Mouse (Mus musculus): ENCODE measurements around the gene Carhsp1.

Gene Carhsp1

DNA sequence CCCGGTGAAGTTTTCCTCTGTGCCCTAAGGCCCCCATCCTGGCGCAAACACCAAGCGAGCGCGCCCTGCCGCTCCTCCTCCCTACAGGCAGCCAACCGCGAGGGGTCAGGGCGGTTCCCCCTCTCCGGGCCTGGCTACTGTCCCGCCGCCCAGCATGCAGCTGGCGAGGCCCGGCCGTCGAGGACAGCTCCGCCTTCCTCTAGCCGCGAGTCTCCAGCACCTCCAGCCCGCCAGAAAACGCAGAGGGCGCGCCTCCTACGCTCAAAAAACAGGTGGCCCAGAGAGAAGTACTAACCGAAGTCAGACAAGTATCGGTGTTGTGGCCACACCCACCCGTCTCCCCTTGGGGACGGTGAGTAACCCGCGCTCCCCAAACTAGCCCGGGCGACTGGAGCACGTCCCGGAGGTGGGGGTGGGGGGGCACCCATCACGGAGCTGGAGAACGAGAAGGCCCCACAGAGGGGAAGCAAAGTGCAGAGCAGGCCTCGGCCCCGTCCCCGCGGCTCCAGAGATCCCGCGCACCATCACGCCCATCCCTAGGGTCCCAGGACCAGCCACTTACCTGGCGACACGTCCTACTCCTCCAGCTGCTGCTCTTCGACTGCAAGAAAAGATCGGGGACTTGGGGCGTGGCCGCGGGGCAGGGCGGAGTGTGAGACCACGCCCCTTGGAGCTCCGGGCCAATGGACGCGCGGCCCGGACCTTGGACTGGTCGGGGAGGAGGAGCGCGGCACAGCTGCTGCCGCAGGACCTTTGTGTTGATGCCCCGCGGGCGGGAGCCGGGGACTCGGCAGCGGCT is at the start of gene Carhsp1:
TSS of gene Carhsp1 (minus strand) at position 605 of the 799 bp plus-strand sequence.
- DNase-seq, result peak; percentile 97 to 98

DNA sequence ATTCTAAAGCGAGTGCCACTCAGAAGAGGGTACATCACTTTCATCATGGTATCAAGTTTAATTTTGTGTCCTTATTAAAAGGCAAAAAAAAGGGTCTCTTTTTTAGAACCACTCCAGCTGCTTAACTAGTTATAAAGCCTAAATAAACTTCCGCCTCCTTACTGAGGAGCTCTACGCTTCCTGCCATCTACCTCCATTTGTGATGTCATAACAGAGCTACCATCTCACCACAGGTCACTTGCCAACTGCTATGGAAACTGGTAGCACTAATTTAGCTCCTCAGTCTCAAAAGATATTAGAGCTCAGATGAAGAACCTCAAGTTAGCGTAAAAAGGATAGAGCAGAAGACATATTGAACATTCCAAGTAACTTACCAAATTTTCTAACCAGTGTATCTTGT is 48.5 kb upstream of the Carhsp1 start:
- DNase-seq, result no peak

DNA sequence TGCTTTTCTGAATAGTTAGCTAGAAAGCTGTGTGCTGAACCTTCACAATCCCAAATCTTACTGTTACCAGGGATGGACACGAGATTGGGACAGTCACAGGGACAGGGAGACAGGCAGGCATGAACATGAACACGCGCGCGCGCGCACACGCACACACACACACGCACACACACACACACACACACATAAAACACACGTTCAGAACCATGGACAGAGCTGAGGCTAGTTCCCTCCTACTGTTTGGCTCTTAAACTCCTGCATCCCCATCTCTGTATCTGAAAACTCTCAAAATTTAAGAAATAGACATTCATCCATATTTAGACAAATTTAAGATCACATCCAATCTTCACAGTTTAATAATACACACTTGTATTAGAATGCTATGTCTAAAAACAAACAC is 45.8 kb upstream of the Carhsp1 start:
- peak in 1 of 2 experiments; percentile 45 for DNase-seq

DNA sequence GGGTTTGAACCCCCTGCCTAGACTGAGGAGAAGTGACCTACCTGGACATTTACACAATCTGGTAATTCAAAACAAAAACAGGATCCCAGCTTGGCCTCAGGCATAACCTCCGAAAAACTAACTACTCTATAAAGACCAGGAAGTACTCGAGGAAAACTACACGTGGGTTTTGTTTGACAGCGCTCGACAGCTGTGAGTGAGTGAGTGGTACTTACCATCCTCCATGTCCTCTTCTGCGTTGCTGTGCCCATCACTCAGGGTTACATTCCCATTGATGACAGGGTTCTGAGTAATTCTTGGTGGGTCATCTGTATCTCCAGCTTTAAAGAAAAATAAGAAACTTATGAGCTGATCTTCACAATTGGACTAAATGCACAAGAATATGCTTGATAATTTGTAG is 44.3 kb upstream of the Carhsp1 start:
- DNase-seq, result no peak

DNA sequence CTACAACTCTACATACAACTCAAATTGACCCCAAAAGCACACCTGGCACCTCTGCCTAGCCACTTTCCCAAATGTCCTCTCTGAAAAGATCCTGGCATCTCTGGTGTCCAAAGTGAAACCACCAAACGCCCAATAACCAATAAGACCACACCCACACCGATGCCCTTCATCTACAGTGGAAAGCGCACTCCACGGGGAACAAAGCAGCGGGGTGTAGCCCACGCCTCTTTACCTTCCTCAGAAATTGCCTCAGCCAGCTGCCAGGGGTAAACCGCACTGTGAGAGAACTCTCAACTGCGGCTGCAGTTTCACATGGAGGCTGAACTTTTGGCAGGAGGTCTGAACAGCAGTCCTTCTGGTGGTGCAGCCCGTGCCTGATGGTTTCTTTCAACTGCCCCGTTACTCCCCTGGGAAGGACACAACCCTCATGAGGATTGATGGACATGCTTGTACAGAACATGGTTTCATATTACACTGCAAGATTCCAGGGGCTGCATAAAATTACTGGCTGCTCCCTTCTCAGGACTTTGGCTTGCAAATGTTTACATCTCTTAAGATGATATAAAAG is 43.6 kb upstream of the Carhsp1 start:
- DNase-seq, result no peak

DNA sequence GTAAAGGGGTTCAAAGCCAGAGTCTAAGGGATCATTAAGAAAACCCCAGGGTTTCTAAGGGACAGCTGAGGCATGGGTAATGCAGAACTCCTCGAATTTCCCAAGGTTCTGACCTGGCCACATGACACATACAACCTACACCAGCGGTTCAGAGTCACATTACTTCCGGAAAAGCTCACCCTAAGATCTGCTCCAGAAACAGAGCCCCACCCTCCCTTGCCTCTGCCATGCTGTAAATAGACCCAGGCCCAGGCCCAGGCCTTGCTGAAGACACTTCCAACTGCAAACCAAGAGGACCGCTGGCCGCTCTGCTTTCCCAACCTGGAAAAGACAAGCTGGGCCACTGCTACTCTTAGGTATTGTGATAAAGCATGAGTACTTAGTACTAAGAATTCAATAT is 42.9 kb upstream of the Carhsp1 start:
- DNase-seq, result no peak

DNA sequence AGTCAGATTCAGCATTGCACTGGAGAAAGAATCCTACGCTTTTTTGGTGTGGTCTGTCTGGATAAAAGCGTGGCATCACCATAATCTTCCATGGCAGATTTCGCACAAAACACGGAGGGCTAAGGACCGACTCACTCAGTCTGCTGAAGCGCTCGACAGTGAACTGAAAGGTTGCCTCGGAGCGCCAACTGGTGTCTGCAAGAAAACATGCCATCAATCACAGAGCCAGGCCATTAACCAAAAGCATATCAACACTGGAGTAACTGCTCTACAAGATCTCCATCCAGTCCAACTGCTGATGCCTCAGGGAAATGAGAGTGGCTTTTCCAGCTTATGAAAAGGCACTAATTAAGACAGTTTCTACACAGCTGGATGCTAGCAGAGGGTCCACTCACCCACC is 40.0 kb upstream of the Carhsp1 start:
- no peak for DNase-seq

DNA sequence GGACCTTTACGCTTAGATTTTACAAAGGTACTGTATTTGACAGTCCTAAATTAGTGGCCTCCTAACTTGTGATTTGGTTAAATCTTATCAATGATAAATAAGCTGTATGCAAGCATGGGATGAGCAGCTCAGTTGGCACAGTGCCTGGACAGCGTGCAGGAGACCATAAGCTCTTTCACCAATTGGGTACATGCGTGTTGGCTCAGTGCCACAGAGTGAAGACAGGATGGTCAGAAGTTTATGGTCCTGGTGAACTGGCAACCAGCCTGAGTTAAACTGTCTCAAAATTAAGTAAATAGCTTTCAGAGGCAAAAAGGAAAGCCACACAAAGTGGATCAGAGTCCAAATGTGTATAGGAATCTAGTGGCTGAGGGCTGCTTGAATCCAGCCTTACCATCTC is 28.6 kb upstream of the Carhsp1 start:
- peak; percentile 84 to 86 for DNase-seq

DNA sequence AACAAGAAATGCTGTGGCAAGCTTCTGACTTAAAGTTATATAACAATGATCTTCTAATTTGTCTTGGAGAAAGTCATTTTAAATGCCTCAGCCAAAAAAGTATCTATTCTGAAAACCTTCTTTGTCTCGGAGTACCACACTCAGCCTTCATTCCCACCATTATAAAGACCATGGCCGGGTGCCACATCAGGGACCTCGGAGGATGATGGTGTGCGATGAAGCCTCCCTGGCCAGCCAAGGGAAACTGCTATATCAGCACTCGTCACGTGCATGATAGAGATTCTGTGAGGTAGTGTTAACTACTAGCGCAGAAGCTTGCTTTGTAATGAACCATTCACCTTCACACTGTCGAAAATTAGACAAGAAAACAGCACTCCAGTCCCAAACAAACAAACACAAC is 27.6 kb upstream of the Carhsp1 start:
- DNase-seq, result no peak

DNA sequence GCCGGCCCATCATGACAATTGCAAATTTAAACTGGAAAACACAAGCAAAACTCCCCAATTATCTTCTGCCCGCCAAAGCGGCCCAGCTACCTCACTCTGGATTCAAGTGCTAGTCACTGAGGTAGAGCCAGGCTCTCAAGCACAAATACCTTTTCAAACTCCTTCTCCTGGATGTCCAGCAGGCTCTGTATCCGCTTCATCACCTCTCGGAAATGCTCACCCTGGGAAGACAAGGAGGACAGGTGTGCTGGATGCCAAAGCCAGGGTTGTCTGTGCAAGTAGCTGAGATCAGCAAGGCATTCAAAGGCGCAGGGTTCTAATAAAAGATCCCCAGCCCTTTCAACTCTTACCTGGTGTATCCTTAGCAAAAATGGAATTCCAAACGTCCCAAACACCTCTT is 19.3 kb upstream of the Carhsp1 start:
- DNase-seq, result no peak

DNA sequence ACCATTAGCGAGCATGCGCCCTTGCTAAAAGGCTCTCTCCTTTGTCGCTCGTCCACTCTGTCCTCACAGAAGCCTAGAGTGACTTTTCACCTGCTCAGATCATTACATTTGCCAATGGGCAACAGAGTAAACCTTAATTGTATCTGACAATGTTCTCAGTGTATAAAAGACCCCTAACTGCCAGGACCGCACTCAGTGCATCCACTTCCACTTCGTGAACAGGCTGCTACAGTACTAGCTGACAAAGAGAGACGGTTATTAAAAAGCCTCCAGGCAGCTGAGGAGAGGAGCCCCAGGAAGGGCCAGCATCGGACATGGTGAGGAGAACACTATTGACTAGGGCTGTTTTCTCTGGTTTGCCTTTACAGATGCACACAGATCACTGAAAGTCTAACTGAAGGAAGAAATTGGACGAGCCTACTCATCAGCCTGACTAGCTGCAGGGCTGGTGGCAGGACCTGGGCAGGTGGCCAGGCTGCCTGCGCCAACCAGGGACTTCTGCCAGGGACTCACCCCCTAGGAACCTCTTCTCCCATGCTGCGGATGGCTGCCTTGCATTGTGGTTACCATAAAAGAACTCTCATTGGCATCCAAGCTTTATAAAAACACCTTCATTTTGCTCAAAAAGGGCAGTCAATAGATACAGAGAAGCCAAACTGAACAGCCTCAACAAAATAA is 18.2 kb upstream of the Carhsp1 start:
- peak; percentile 65 to 79 for DNase-seq

DNA sequence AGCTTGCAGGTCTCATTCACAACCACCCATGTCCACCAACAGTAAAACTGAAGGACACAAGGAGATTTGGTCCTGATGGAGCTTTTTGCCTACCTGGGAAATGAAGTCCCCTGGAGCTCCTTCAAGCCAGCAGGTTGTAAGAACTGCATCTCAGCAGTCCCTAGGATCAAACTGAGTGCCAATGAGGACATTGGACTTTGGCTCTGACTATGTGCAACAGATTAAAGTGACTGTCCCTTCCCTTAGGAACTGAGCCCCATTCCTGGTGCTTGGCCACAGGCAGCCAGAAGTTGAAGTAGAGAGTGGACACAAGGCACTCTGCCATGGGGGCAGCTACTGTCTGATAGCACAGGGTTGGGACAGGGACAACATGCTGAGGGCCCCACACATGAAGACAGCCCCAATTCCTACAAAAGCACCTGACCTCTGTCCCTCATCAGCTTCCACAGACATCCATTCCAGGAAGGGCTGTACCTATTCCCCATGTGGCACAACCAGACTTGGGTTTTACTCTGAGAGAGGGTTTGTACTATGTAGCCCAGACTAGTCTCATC is 15.7 kb upstream of the Carhsp1 start:
- no peak for DNase-seq

DNA sequence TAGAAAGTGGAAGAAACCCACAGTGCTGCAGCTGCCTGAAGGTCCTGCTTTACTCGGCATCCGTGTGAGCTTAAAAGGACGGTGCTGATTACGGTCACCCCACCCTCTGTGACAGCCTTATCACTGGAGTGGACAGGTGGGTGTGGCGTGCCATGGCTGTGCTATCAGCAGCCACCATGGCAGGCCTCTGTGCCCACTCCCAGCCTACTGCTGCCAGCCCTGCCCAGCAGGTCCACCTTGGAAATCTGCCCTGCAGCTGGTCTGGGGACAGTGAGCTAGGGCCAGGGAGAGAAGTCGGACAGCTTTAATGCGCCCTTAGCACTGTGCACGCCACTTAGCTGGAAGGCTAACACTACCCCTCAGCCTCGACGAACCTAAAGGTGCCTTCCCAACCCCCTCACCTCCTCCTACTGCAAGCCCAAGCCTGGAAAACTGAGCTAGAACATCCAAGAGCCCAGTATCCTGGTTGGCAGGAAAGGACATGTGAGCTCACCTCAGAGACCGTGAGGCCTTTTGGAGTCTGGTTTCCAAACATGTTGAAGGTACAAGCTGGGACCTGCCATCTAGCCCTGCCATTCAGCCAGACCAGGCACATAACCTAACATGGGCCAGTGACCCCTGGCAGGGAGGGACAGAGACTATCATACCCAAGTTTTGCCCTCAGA is 15.0 kb upstream of the Carhsp1 start:
- no peak for DNase-seq

DNA sequence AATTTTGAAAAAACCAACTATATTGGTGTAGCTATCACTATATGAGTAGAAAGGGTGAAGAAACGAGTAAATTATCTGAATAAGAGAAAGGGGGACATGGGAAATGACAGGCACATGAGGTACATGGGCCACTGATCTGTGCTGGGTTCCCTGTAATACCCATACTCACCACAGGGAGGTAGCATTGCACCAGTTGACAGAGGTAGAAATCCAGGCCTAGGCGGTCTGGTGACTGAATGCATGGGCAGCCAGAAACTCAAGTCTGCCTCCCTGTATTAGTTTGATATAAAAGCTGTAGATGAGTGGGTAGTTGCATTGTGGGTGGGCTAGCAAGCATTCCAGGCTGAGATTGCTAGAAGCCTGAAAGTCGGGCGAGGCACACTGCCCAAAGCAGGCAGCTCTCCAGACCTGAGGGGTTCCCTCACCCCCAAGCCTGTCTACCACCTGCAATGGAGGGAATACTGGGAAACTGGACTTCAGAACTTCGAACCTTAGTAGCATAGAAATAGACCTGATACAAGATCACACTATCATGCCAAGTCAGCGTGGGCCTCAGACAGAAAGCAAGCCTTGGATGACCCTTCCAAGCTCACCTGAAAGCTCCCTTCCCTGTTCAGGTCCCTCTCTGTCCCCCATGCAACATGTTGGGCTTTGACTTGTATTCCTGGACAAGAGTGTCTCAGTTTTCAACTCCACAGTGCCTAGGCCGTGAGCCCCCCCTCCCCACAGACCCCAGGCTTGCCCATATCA is 14.3 kb upstream of the Carhsp1 start:
- peak; percentile 72 to 85 for DNase-seq

DNA sequence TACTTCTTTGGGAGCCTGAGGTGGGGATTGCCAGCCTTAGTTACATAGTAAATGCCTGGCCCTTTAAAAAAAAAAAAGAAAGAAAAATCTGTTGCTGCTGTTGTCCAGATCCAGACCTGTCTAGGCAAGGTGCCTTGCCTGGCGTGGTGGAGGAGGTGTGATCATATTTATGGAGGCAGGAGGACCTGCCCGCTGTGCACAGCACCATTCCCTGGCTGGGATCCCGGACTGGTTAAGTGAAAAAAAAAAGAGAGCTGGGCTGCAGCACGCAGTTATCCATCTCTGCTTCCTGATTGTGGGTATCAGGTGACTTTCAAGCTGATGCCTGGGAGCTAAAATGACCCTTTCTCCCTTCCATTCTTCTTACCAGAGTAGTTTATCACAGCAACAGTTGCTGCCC is 13.1 kb upstream of the Carhsp1 start:
- peak in 1 of 2 experiments; percentile 43 for DNase-seq

DNA sequence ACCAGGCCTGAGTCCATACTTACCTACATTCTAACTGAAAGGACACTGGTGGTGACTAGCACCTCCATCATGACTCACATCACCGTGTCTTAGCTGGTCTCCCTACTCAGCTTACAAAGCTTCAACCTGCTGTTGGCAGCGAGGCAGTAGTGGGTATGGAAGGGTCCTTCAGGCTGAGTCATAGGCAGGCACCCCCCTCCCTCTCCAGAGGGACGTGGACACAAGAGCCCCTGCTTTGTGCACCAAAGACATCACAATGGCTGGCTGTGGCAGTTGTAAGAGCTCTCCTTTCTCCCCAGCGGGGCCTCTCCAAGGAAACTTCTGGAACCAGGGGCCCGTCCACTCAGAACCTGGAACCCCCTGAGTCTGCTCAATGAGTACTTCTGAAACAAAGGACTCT is 8.5 kb upstream of the Carhsp1 start, which contains the start of gene Gm5767:
TSS of gene Gm5767 (plus strand) at position 301 of the 400 bp plus-strand sequence.
- no peak for DNase-seq

DNA sequence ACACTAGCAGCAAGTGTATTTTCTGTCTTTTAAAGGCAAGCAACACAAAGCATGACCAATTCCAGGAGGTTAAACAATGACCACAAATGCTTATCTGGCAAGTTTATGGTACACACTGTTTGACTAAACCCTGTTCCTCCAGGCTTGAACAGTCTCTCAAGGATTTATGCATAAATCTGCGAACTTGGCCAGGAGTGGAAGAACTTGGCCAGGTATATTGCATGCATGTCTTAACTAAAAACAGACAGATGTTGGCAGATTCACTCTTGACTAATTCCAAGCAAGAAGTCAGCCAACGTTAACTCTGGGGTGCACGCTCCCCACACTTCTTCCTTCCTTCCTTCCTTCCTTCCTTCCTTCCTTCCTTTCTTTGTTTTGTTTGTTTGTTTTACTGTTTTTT is 7.8 kb upstream of the Carhsp1 start:
- DNase-seq, result no peak

DNA sequence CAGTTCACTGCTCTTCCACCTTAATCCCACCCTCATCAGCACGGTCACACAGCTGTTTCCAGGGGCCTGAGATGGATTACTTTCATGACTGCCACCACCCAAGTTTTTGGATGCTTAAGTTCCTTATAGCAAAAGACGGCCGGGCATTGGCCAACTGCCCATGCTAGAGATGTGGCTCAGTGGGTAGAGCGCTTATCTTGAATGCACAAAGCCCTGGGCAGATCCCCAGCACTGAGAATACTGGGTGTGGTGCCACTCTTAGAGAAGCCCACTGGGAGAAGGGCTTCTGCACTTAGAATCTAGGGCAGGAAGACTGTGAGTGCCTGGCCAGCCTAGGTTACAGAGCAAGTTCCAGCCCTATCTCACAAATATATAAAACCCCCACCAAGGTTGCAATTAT is 6.7 kb upstream of the Carhsp1 start:
- DNase-seq, result no peak

DNA sequence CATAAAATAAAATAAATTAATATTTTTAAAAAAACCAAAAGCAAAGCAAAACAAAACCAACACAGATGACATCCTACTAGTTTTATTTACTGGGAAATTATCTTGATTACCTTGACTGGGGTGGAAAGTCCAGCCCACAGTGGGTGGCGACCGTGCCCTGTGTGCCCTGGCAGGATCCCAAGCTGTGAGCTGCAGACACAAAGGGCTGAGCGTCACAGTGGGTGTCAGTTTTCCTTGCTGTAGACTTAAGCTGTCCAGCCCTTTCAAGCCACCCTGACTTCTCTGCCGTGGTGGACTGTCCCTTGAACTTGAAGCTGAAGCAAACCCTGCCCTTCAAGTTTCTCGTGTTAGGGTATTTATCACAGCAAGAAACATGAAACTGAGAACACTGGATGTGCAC is 6.1 kb upstream of the Carhsp1 start:
- DNase-seq, result peak; percentile 49 to 68

DNA sequence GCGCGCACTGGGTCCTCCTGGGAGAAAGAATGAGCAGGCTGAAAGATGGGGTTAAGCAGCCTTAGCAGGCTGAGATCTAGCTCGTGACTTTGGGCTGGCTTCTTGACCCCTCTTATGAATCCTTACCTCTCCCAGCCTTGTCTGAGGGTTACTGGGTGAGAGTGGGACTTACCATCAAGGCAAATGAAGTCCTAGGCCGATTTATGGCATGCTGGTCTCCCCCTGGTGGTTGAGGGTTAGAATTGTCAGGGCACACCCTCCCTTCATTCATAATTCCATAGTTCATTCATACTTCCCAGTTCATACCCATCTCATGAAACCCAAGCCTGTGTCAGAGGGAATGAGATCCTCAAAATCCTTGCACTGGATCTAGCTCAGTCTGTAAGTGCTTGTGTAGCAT is 4.8 kb upstream of the Carhsp1 start:
- peak in 1 of 2 experiments; percentile 70 for DNase-seq

DNA sequence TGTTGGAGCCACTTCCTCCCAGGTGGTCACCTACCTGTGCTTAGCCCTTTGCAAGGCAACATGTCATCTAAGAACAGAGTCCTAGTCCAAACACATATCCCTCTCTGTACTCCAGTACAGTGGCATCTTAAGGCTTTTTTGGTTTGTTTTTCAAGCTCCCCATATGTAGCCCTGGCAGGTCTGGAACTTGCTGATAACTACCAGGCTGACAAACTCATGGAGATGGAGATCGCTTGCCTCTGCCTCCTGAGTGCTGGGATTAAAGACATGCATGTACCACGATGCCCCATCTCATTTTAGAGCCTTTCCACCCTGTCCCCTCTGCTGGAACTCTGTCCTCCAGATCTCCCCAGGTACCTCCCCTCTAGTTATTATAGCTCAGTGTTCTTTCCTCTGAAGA is 4.3 kb upstream of the Carhsp1 start:
- DNase-seq, result no peak

DNA sequence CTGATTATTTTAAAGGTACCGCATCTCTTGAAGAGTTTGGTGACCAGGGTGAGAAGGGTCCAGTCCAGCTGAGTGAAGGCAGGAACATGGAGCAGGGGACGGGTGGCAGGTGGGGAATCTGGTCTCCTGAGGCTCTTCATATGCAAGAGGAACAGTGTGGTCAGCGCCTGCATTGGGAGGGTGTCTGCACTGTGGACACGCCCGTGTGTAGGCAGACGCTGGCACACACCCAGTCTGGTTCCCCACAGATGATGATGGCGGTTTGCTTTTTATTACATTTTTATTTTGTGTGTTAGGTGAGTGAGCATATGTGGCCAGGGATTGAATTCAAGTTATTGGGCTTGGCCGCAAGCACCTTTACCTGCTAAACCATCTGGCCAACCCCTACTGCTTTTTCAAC is 3.6 kb upstream of the Carhsp1 start:
- DNase-seq, result no peak

Data from kidney, postnatal 36 days (tissue).